Mouse (Mus musculus): Measurements from ENCODE around the gene Adgra1.

The Adgra1 gene

GRCm38 (mm10) chr7:139905661-139906060 is 71.7 kb downstream of the Adgra1 start:
- peak; percentile 64 for DNase-seq (ENCODE audit: low read depth, low spot score)

GRCm38 (mm10) chr7:139908176-139908575 is 74.2 kb downstream of the Adgra1 start:
- DNase-seq (ENCODE audit: low read depth, low spot score): no peak

DNA sequence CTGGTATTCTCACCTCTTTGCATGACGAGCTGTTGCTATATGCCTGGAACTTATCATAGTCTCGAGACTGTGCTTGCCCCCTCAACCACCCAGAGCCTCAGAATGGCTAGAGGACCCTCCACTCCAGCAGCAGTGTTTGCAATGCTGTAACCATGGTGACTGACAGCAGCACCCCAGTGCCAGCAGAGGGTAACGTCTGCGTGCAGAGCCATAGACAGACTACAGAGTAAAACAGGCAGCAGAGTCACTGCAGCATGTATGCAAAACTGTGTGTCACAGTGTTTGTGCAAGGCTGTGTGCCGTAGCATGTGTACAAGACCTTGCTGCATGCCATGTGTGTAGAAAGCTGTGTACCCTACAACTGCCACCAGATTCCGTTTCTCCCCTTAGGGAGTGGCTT is 75.5 kb downstream of the Adgra1 start:
- peak; percentile 25 for DNase-seq (ENCODE audit: low read depth, low spot score)

DNA sequence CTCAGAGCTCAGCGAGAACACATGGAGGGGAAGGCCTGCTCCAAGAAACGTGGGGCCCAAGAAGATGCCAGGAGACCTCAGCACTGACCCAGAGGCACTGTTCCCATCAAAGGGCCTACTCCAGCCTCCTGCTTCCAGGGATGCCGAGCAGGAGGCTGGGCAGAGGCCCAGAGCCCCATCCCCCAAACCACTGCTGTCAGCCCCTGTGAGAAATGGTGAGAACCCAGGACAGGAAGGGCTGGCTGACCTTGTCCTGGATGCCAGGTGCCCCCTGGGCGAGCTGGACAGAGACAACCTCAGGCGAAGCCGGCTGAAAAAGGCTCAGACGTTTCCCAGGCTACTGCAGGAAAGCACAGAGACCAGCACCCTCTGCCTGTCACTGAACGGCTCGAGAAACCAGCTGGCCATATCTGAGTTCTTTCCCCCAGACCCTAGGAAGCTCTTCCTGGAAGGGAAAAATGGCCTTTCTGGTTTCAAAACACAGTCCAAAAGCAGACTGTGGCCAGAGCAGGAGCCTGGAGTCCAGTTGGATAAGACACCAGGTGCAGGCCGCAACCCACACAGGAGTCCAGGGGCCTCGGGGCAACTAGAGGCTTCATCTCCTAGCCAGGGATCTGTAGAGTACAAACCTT is 76.3 kb downstream of the Adgra1 start:
- DNase-seq (ENCODE audit: low read depth, low spot score): no peak

GRCm38 (mm10) chr7:139914141-139915047 is 80.4 kb downstream of the Adgra1 start:
- peak; percentile 48 for DNase-seq (ENCODE audit: low read depth, low spot score)

GRCm38 (mm10) chr7:139915646-139916257 is 81.8 kb downstream of the Adgra1 start:
- DNase-seq (ENCODE audit: low read depth, low spot score): peak; percentile 23

- no peak for DNase-seq (ENCODE audit: low read depth, low spot score)
Measured at GRCm38 (mm10) chr7:139916345-139916744, 82.4 kb downstream of the Adgra1 start.

DNA sequence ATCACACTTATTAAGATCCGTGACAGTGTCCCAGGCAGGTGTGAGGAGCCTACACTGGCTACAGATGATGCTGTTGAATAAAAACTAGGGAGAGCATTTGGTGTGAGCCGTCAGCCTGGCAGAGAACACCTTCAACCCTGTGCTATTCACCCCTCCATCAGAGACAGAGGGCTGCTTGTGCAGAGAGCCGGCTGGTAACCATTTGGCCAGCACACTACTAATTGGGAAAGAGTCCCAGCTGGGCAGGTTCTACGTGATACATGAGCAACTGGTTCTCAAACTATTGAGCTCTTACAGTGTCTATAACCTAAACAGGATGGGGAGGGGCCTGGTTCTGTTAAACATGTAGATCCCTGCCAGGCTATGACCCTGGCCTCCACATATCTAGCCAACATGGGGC is 84.3 kb downstream of the Adgra1 start:
- DNase-seq (ENCODE audit: low read depth, low spot score): no peak

All from mesoderm, embryonic 11.5 days (tissue).